Mouse (Mus musculus) heart, adult 2 months (tissue): ENCODE results near the gene Thrsp.

Experiments
- CTCF ChIP-seq: fragments of 200-600 bp; IDR thresholded peaks from 2 replicates; pipeline ENCODE4 v1.8.1; 2022; ENCODE audit warnings: antibody characterized with exemption, mild to moderate bottlenecking, moderate library complexity
- POLR2A ChIP-seq: fragments of 200-500 bp; IDR thresholded peaks from 2 replicates; pipeline ENCODE4 v1.6.1; 2011; ENCODE audit warnings: mild to moderate bottlenecking, low read depth, low read length, control low read depth; ENCODE audit not compliant: insufficient read depth

DNA sequence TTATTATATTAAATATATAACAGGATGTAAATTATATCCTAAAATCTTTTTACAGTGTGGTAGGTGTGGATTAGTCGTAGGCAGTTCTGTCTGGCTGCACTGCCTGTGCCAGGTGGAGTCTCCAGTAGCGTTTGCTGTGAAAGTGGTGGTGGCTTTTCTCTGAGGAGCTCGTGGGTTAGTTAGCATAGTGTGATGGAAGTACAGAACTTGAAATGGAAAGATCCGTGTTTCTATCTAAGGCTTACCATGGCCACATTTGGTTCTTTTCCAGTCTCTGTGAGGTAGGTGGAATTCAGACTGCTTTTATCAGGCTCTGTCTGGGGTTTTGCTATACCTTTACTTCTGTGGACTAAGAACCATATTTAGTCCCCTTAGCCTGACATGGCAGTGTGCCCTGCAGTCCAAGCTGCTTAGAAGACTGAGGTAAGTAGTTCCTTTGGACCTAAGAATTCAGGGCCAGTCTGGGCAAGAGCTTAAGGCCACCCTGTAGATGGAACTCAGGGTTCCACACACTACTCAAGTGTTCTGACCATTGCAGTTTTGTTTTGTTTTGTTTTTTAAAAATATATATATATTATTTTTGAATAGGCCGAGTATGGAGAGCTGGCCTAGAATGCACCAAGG, 36.9 kb downstream of the Thrsp start:
- TF ChIP-seq CTCF, result no peak
- TF ChIP-seq POLR2A, result no peak
